Mouse (Mus musculus) ES-CJ7 (cell line): ENCODE data around the gene Adi1.

Experiments
- DNase-seq: peaks from one replicate; pipeline ENCODE4 v3.0.0; 2011; ENCODE audit warnings: low read depth, low spot score

Adi1 gene

DNA sequence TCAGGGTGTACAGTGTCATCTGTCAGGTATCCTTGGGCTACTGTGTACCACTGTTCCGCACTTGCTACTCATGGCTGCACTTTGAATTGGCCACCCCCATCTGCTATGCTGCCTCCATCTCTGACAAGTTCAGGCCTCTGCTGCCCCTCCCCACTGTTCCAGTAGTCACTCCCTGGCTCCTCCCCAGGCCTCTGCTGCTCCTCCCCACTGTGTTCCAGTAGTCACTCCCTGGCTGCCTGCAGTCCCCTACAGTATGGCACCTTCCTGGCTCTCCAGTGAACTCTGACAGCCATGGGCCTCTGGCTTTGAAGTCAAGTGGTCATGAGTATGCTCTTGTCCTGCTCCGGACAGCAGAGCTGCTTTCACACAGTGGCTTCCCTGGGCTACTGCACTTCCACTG is 19.2 kb downstream of the Adi1 start:
- DNase-seq: peak; percentile 88

DNA sequence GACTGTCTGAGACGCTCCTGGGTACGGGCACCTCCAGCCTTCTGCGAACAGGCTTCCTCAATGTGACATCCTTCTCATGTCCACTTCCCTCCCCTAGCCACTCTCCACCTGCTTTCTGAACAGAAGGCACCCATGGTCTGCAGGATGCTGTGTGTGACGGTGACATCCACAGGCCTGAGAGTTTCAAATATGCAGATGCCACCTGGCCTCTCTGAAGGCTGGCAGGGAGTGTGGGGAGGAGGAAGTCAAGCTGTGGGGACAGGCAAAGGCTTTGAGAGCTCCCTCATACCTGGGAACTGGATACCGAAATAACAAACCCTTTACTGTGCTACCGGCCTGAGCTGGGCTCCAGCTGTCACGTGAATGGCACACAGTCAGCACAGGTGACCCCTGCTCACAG is 19.7 kb downstream of the Adi1 start:
- DNase-seq: no peak

DNA sequence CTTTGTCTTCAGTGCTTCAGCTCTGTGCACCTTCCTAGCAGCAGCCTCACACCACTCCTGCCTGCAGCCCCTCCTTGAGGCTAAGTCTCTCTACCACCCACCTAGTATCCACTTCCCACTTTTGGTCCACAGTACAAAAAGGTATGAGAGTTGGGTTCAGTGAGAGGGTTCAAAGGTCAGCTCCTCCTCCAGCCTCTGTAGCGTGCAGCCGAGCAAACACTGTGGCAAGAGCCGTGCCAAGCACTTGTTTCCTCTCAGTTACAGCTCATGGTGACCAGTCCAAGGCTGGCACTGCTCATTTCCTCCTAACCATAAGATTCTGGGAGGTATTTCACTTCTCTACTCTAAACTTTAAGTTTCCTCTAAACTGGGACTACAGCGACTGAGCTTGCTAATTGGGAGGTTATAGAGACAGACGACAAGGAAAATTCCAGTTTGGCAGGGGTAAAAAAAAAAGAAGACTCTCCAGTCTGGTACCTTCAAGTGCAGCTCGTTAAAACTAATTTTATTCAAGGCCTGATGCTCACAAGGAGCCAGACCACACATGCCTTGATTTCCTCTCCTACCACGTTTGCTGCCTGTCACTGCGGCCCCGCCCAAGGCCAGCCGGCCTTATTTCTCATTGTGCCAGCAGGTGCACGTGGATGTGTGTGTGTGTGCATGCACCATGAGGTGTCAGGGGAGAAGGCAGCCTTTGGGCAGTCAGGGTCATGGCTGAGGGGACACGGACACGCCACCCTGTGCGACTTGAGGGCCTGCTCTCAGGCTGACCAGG is 23.0 kb downstream of the Adi1 start:
- no peak for DNase-seq

DNA sequence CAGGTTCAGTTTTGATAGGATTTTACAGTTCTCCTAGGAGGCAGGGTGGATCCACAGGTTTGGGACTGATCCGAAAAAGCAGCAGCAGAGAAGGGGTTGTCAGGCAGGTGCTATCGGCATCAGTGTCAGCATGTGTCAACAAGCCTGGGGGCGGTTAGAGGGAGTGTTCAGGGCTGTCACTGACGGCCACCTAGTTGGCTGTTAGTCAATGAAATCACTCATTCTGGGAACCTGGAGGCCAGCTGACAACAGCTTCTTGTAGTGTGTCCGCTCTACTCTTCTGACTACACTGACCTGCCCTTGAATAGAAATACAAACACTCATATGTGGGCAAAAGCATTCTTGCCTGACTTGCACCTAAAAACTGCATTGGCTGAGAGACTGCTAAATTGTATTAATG is 24.1 kb downstream of the Adi1 start:
- DNase-seq: no peak

DNA sequence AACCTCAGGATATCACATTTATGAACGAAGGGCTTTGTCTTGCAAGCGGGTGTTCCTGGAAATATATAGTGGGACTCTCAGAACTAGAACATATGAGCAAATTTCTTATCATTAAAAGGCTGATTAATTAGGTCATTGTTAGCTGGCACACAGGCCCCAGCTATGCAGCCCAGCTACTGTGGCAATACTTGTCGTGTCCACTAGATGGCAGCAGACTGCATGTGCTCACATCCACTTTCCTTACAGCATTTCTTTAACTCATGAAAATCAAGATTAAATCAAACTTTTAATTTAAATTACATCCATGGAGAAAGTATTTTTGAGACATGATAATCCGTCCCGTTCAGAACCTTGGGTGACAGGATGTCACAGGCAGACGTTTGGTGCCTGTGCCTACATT is 24.6 kb downstream of the Adi1 start:
- DNase-seq: peak; percentile 41

DNA sequence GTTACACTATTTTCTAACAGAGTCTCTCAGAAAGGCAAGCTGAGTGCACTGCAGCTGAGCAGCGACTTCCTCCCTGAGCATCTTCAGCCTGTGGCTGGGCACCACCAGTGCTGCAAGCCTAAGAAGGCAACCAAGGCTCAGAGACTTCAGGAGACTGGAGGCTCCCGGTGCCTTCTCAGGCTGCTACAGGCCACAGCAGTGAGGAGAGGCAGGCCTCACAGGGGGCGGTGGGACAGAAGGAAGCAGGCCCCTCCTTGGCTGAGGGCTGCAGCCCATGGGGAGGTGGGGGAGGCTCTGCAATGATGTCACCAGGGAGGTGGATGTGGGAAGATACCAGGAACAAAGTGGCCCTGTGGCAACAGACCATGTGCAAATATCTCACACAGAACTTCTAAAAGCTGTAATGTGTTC is 25.1 kb downstream of the Adi1 start:
- DNase-seq: no peak

DNA sequence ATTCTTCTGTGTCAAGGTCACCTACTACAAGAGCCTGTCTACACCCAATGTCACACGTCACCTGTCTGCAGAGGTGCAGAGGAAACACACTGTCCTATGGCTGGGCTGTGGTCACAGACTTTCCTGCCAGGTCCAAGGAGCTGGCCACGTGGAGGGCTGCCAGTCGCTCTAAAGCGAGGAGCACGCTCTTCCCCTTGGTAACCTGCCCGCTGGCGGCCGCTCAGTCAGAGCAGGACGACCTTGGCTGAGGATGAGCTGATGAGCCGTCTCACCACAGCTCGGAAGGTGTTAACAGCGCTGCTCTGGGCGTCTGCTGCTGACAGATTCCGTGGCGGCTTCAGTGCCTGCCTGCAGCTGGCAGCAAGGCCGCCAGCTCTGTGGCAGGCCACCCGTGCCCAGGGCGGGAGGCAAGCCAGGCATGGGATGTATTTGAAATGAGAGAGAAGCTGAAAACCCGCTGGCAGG is 25.6 kb downstream of the Adi1 start:
- DNase-seq: peak; percentile 12

DNA sequence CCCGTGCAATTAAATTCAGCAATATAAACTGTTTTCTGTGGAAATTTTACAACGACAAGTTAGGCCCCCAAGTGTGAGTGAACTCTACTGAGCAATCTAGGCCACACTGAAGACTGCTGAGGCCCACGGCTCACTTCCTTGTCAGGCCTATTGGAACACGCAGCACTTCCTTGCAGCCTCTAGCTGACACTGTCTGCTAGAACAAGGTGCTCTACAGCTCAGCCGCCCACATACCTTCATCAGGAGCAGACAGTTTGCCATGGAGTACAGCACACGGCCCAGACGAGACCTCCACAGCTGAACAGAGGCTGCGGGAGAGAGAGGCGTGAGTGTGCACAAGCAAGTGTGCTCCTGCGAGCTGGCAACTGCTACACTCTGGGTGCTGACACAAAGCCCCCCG is 26.3 kb downstream of the Adi1 start:
- DNase-seq: peak; percentile 20

DNA sequence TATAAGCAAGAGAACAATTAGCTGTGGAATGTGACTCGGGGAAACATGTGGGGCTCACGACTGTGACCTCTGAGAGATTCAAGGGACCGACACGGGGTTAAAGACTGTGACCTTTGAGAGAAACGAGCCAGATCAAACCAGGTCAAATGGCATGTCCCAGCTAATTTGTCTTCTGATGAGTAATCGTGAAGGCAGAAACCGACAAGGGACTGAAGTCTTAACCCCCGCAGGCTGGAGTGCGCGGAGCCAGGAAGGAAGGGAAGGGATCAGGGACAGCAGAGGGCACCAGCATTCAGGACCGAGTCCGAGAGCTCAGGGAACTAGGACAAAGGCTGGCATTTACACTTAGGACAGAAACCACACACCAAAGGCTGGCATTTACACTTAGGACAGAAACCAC is 29.4 kb downstream of the Adi1 start:
- peak; percentile 19 for DNase-seq

DNA sequence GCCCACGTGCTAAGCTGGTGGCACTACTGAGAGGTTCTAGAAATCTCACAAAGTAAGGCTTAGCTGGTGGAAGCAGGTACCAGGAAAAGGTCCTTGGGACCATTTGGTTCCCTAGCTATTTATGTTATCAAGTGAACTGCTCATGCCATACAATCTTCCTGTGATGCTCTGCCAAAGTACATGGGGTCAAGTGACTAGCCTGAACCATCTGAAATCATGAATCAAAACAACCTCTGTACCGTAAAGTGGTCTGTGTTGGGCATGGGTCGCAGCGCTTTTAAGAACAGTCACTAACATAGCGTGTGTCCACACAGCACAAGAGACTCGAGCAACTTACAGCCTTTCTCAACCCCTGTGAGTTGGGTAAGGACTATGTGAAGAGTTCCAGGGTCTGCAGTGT is 30.2 kb downstream of the Adi1 start:
- no peak for DNase-seq

DNA sequence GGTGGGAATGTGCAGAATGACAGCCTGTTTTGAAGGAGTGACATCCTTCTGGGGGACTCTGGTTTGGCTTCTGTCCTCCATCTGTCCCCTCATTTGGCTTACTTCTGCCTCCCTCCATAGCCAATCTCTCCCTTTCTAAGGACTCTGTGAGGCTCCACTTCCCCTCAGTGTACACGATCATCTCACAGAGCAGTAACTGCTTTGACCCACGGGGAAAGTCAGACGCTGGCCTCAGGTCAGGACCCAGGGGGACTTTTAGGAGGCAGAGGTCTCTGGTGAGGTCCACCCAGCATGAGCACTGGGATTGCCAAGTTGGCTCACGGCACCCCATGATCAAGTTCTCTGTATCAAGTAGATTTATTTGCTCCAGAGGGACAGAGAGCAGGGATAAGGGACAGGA is 33.1 kb downstream of the Adi1 start:
- no peak for DNase-seq

DNA sequence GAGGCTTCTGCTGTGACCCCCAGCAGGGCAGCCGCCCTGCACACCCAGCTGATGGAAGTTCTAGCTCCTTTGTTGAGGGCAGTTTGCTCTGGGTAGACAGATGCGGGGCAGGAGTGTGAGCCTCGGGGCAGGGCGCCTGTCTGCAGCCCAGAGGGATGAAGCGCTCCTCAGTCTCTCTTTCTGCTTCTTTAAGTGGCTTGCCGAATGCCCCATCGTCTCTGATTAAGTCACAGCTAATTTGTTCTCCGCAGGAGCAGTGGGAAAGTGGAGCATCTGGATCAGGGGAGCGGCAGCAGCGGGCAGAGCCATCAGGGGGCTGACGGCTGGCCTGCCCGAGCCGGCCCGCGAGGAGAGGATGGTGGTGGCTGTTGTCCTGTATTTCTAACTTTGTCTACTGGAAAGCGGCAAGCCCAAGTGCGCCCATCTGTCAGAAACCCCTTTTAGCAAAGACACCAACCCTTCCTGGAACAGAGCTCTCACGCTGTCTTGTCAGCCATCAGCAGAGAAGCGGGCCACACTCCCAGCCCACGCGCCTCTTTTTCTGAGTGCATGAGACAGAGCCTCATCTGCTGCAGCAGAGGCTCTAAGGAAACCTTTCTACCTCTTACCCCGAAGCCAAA is 35.6 kb downstream of the Adi1 start:
- DNase-seq: no peak

DNA sequence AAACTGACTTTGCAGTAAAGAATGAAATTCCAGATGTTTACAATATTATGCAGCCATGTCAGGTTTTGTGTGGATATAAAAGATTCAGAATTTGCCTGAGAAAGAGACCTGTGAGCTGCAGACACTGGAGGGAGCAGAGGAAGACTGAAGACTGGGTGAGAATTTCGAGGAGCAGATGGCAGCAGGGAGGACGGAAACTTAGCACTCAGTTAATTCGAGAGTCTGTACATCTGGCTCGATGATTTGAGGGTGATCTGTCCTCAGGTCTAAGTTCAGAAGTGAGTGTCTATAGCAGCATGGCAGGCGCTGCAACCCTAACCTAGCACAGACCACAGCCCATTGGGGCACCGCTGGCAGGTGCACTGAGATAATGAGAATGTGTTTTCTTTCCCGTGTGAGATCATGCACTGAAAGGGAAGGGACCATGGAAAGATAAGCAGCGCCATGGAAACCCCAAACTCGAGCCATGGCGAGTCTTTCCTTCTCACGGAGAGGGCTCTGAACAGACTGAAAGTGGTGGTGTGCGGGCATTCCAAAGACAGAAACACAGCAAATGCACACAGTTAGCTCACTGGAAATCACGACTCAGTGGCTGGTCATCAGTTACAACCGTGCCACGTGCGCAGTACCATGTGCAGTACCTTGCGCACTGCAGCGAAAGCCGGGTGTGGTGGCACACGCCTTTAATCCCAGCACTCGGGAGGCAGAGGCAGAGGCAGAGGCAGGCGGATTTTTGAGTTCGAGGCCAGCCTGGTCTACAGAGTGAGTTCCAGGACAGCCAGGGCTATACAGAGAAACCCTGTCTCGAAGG is 40.0 kb downstream of the Adi1 start:
- DNase-seq: no peak

DNA sequence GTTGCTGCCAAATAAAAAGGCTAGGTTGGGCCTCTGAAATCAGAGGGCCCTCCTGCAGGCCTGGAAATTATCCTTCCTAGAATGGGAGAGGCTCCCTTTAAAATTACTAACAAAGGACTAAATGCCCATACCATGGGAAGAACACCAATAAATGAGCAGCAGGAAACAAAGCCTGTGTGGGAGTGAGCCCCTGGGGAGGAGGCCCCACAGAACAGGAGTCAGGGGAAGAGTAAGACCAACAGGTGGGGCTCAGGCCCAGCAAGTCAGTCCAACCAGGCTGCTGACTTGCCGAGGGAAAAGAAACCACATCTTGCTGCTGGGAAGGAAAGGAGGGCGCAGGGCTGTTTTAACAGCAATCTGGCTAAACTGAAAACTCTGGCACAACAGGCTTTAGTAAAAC is 42.0 kb downstream of the Adi1 start:
- no peak for DNase-seq

DNA sequence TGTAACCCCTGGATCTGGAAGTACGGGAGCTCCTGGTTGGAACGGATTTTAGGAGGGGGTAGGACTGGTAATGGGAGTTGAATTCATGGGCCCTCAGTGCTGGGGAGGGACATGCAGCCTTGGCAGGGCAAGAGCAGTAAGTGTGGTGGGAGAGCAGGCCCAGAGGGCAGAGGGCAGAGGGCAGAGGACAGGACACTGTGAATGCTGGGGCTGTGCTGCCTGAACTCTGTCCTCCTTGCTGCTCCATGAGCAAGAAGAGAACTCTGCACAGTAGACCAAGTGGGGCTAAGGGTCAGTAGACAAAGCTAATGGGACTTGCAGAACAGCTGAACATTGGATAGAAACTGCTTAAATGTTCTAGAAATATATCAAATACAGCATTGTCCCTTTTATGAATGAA is 43.1 kb downstream of the Adi1 start:
- DNase-seq: no peak

DNA sequence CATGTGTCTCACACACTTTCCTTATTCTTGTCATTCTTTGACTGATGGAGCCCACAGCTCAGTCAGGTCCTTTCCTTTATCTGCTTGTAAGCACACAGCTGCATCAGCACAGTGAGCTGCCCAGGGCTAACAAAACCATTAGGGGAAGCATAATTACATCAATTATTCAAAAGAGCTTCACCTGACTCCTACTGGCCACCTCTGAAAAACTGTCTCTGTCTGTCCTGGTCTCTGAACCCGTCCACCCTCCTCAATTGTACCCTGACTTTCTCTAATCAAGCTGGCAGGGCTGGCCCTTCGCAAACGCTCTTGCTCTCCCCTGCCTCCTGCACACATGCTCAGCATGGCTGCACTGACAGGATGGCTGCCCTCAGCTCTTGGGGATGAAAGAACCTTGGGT is 49.3 kb downstream of the Adi1 start:
- no peak for DNase-seq

DNA sequence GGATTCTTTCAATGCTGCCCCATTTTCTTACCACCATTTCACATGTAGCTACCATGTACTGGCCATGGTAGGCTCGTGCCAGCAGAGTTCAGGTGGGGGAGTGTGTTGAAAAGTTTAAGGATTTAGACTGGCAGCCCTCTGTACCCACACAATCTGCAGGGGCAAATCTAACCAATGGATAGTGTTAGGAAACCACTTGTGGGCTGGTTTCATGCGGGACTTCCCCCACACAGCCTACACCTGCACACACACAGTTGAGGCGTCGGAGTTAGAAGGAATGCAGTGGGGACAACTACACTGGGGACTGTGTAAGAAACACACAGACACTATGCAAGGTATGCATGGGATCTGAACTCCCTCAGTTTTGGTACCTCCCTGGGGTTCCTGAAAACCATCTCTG is 51.2 kb downstream of the Adi1 start:
- DNase-seq: no peak

DNA sequence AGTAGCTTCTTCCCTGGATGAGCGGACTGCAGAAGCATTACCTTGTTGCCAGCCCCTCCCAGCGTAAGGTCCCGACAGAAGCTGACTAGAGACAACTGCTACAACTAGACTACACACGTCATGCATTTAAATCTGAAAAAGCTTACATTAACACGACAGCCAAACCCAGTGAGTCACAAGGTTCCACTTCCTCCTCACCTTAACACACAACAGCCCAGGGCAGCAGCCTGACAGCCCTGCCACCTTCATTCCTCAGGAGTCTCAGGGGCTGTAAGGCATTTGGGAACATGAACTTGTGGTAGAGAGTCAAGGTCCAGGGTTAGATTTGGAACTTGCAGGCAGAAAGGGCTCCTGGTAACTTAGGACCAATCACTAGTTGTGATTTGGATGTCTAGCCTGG is 52.0 kb downstream of the Adi1 start:
- DNase-seq: peak; percentile 33
